9 mouse cellular contexts compared by ENCODE assay signal in the genomic region with DNA sequence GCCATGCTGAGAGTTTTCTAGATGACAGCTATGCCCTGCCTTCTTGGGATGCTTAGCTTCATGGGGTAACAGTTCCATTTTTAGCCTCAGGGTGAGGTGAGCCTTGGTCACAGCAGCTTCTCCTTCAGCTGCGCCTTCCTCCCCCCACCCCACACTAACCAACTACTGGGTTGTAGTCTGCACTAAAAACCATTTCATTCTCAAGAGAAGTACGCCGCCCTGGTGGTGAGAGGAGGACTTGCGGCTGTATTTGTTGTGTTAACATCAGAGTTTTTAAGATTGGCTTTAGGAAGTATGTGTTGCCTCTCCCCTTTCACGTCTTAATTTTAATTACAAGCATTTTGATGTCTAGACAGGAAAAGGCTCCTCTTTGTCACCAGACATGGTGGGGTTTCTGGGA. TPM values are rescaled to one million over a fixed set of nuclear protein-coding genes. Genes with fewer than 3 reads are reported as not detected.
A peak's percentile ranks its signal among the peaks of the same experiment; 100 is the strongest.
DNase-seq lines count a peak whose midpoint lies in the region; ATAC-seq and TF ChIP-seq lines count a peak whose summit lies in the region.
"Had no signal": no experiment of that assay in that cellular context is flagged by ENCODE, and none has a peak within 500 bp of the region (broad histone marks: within the 10 kb centered on the region; RNA-seq: fewer than 3 reads in every experiment).

No protein-coding gene starts in this region.

- no peak overlapping the region for H3K4me2 ChIP-seq in intestine, embryonic 15.5 days (replicated peaks)
- H3K4me2 ChIP-seq: limb, embryonic 12.5 days had no signal

- peak; percentile 39 for DNase-seq in layer of hippocampus, adult 11-12 months (ENCODE audit: low spot score)
- DNase-seq in layer of hippocampus, adult 18-20 months (ENCODE audit: low spot score in 2 of 2), result no peak
- no peak for DNase-seq in G1E (ENCODE audit: low spot score)
- DNase-seq in cerebellum, adult 9-11 months, result peak; percentile 48
- peak; percentile 35 for DNase-seq in kidney, postnatal 14 days
- DNase-seq in splenic B cell, adult 2 months (ENCODE audit: low read depth, low spot score), result peak; percentile 49
- DNase-seq in gastrocnemius, postnatal 4 days (ENCODE audit: low spot score in 2 of 2), result no peak

- 64% methylated on average over 5 of the region's 5 CpGs for WGBS in intestine, embryonic 15.5 days

- no peaks in the 10 kb centered on the region for H3K9me3 ChIP-seq in G1E (replicated peaks)
- no peaks in the 10 kb centered on the region for H3K9me3 ChIP-seq in intestine, embryonic 15.5 days
- H3K9me3 ChIP-seq: limb, embryonic 12.5 days had no signal

- H3K27ac ChIP-seq in intestine, embryonic 15.5 days, result no peak overlapping the region
- H3K27ac ChIP-seq: limb, embryonic 12.5 days had no signal

- peaks cover 10% of the 10 kb centered on the region; the same call in 1 of the 2 replicates for H3K27me3 ChIP-seq in G1E (ENCODE audit: insufficient read depth, low read length)
- no peaks in the 10 kb centered on the region for H3K27me3 ChIP-seq in splenic B cell, adult 2 months (ENCODE audit: control insufficient read depth, insufficient read depth, low read length, poor library complexity, severe bottlenecking)
- H3K27me3 ChIP-seq in intestine, embryonic 15.5 days (replicated peaks), result no peaks in the 10 kb centered on the region
- H3K27me3 ChIP-seq: limb, embryonic 12.5 days had no signal

- no peaks in the 10 kb centered on the region for H3K4me1 ChIP-seq in G1E (ENCODE audit: insufficient read depth, low read depth, low read length)
- peaks cover 19% of the 10 kb centered on the region; the same call in 1 of the 2 replicates for H3K4me1 ChIP-seq in intestine, embryonic 15.5 days (replicated peaks)

- H3K4me3 ChIP-seq in G1E (ENCODE audit: low read depth, low read length), result no peak overlapping the region
- no peak overlapping the region for H3K4me3 ChIP-seq in intestine, embryonic 15.5 days (replicated peaks)
- H3K4me3 ChIP-seq: limb, embryonic 12.5 days had no signal

- no peaks in the 10 kb centered on the region for H3K36me3 ChIP-seq in G1E (replicated peaks)
- no peaks in the 10 kb centered on the region for H3K36me3 ChIP-seq in splenic B cell, adult 2 months (ENCODE audit: control insufficient read depth, insufficient read depth, low read length, poor library complexity, severe bottlenecking)
- H3K36me3 ChIP-seq in intestine, embryonic 15.5 days, result no peaks in the 10 kb centered on the region

- no peak overlapping the region for H3K9ac ChIP-seq in intestine, embryonic 15.5 days
- H3K9ac ChIP-seq: limb, embryonic 12.5 days had no signal

- no peak for ATAC-seq in G1E (ENCODE audit: extremely low read depth, insufficient number of reproducible peaks, low FRiP score, poor library complexity, severe bottlenecking)
- ATAC-seq in intestine, embryonic 15.5 days, result no peak

- TF ChIP-seq CTCF in G1E (IDR thresholded peaks at IDR 0.05; ENCODE audit: low read depth, low read length), result peak; percentile 71; the same call in 1 of the 2 replicates

RNA-seq across cellular contexts. Expression of gene 4933415A04Rik, which starts 18.6 kb away (rescaled TPM):
- total RNA-seq in layer of hippocampus, adult 18-20 months (2021), result 1 to 10 TPM; 1.4 to 2.0 TPM
- total RNA-seq in G1E (2014; fragmentation: Nextera tagmentation), result not detected in 2 replicates
- total RNA-seq in G1E (2017), result not detected in 2 replicates
- polyA plus RNA-seq in G1E (2012), result not detected in 2 replicates
- polyA plus RNA-seq in intestine, embryonic 15.5 days (2015; fragmentation: Nextera tagmentation; extraction: Ambion mirVana), result 4.4 and 5.4 TPM in 2 replicates
- total RNA-seq in gastrocnemius, postnatal 4 days (2021), result 1 to 10 TPM in 1 of 2 experiments, under 1 TPM in 1; 0.73 to 1.0 TPM

RNA-seq across cellular contexts. Expression of gene Fabp6, which starts 33.1 kb away (rescaled TPM):
- not detected for total RNA-seq in layer of hippocampus, adult 18-20 months (2021)
- total RNA-seq in G1E (2014; fragmentation: Nextera tagmentation) (not detected in 2 replicates), G1E (2017) (not detected in 2 replicates)
- polyA plus RNA-seq in G1E (2012), result not detected in 2 replicates
- polyA plus RNA-seq in intestine, embryonic 15.5 days (2015; fragmentation: Nextera tagmentation; extraction: Ambion mirVana), result 1.2 TPM in 2 replicates
- total RNA-seq in gastrocnemius, postnatal 4 days (2021), result not detected
- polyA plus RNA-seq: limb, embryonic 12.5 days had no signal

RNA-seq across cellular contexts. Expression of gene Ccnjl, which starts 39.7 kb away (rescaled TPM):
- 1 to 10 TPM; 9.7 to 9.8 TPM for total RNA-seq in layer of hippocampus, adult 18-20 months (2021)
- not detected in 2 replicates for total RNA-seq in G1E (2014; fragmentation: Nextera tagmentation)
- 0.16 TPM in 1 of 2 replicates, not detected in the other for total RNA-seq in G1E (2017)
- not detected in 2 replicates for polyA plus RNA-seq in G1E (2012)
- 15.9 and 16.6 TPM in 2 replicates for polyA plus RNA-seq in intestine, embryonic 15.5 days (2015; fragmentation: Nextera tagmentation; extraction: Ambion mirVana)
- 1 to 10 TPM; 2.4 to 3.3 TPM for total RNA-seq in gastrocnemius, postnatal 4 days (2021)

Comparison
In these comparisons a context has a peak if more than half of its experiments do, and no peak if none do; other contexts are left out.
1. DNase-seq: peak in layer of hippocampus, adult 11-12 months (single experiment), cerebellum, adult 9-11 months (single experiment), kidney, postnatal 14 days (single experiment) and splenic B cell, adult 2 months (single experiment); none in layer of hippocampus, adult 18-20 months (0 of 2), G1E (single experiment) and gastrocnemius, postnatal 4 days (0 of 2).